ENCODE assay signal across 22 mouse cellular contexts in genomic region chr13:58467097-58467642, GRCm38 (mm10).
DNase-seq lines count a peak whose midpoint lies in the region; ATAC-seq and TF ChIP-seq lines count a peak whose summit lies in the region.
"Had no signal": no experiment of that assay in that cellular context is flagged by ENCODE, and none has a peak within 500 bp of the region (broad histone marks: within the 10 kb centered on the region; RNA-seq: fewer than 3 reads in every experiment).

No protein-coding gene starts in this region.

- WGBS in intestine, embryonic 15.5 days, result 73% methylated on average over 10 of the region's 10 CpGs
- 78% methylated on average over 10 of the region's 10 CpGs for WGBS in intestine, postnatal 0 days
- 76% methylated on average over 10 of the region's 10 CpGs for WGBS in intestine, embryonic 16.5 days
- 72% methylated on average over 10 of the region's 10 CpGs for WGBS in stomach, embryonic 15.5 days
- WGBS in forebrain, embryonic 15.5 days, result 81% methylated on average over 10 of the region's 10 CpGs

- no peak overlapping the region for H3K4me2 ChIP-seq in intestine, embryonic 15.5 days (replicated peaks)
- H3K4me2 ChIP-seq in intestine, postnatal 0 days (replicated peaks; ENCODE audit: low read depth), result no peak overlapping the region
- no peak overlapping the region for H3K4me2 ChIP-seq in intestine, embryonic 16.5 days (ENCODE audit: low read depth, low read length)
- no peak overlapping the region for H3K4me2 ChIP-seq in stomach, embryonic 15.5 days
- no peak overlapping the region for H3K4me2 ChIP-seq in forebrain, embryonic 15.5 days (replicated peaks)
- H3K4me2 ChIP-seq: hindbrain, embryonic 15.5 days; limb, embryonic 15.5 days; lung, embryonic 14.5 days had no signal

- H3K27ac ChIP-seq in intestine, embryonic 15.5 days, result no peak overlapping the region
- no peak overlapping the region for H3K27ac ChIP-seq in intestine, postnatal 0 days (ENCODE audit: low read depth, low read length)
- H3K27ac ChIP-seq in intestine, embryonic 16.5 days (ENCODE audit: low read length), result peak overlapping the region; percentile 23
- H3K27ac ChIP-seq in stomach, embryonic 15.5 days, result peak overlapping the region; percentile 63; the same call in 1 of the 2 replicates
- H3K27ac ChIP-seq in forebrain, embryonic 15.5 days (replicated peaks), result no peak overlapping the region
- H3K27ac ChIP-seq: heart, embryonic 10.5 days; hindbrain, embryonic 15.5 days; left cerebral cortex, adult 2 months; limb, embryonic 15.5 days; liver, embryonic 14.5 days had no signal

- peaks cover 5% of the 10 kb centered on the region; the same call in 1 of the 2 replicates for H3K27me3 ChIP-seq in intestine, embryonic 15.5 days (replicated peaks)
- H3K27me3 ChIP-seq in intestine, postnatal 0 days (replicated peaks; ENCODE audit: control insufficient read depth, insufficient read depth, low read length), result 0 out of 2 replicates have a peak, but pooled peaks cover 13% of the 10 kb centered on the region
- H3K27me3 ChIP-seq in intestine, embryonic 16.5 days (replicated peaks; ENCODE audit: control insufficient read depth, insufficient read depth, low read length), result peaks cover 6% of the 10 kb centered on the region
- H3K27me3 ChIP-seq in stomach, embryonic 15.5 days (replicated peaks), result peaks cover 6% of the 10 kb centered on the region; the same call in 1 of the 2 replicates
- H3K27me3 ChIP-seq in forebrain, embryonic 15.5 days, result no peaks in the 10 kb centered on the region; the same call in 1 of the 2 replicates

- H3K4me3 ChIP-seq in intestine, embryonic 15.5 days (replicated peaks), result no peak overlapping the region
- no peak overlapping the region for H3K4me3 ChIP-seq in intestine, postnatal 0 days (ENCODE audit: low read depth, low read length)
- H3K4me3 ChIP-seq in intestine, embryonic 16.5 days (ENCODE audit: low read length), result no peak overlapping the region
- H3K4me3 ChIP-seq in stomach, embryonic 15.5 days (replicated peaks), result no peak overlapping the region
- H3K4me3 ChIP-seq in forebrain, embryonic 15.5 days, result no peak overlapping the region
- H3K4me3 ChIP-seq: heart, embryonic 10.5 days; hindbrain, embryonic 15.5 days; left cerebral cortex, adult 2 months; limb, embryonic 15.5 days had no signal

- H3K4me1 ChIP-seq in intestine, embryonic 15.5 days (replicated peaks), result 0 out of 2 replicates have a peak, but pooled peaks cover 3% of the 10 kb centered on the region
- 0 out of 2 replicates have a peak, but pooled peaks cover 7% of the 10 kb centered on the region for H3K4me1 ChIP-seq in intestine, postnatal 0 days (replicated peaks; ENCODE audit: control insufficient read depth, insufficient read depth, low read length)
- H3K4me1 ChIP-seq in intestine, embryonic 16.5 days (ENCODE audit: control insufficient read depth, insufficient read depth, low read length), result no peaks in the 10 kb centered on the region
- H3K4me1 ChIP-seq in stomach, embryonic 15.5 days, result peaks cover 2% of the 10 kb centered on the region; the same call in 1 of the 2 replicates
- H3K4me1 ChIP-seq in forebrain, embryonic 15.5 days, result peaks cover 19% of the 10 kb centered on the region
- H3K4me1 ChIP-seq: limb, embryonic 15.5 days had no signal

- no peak overlapping the region for H3K9ac ChIP-seq in intestine, embryonic 15.5 days
- no peak overlapping the region; the same call in 1 of the 2 replicates for H3K9ac ChIP-seq in intestine, postnatal 0 days (ENCODE audit: low read depth, low read length)
- no peak overlapping the region for H3K9ac ChIP-seq in intestine, embryonic 16.5 days (ENCODE audit: low read depth, low read length)
- H3K9ac ChIP-seq in stomach, embryonic 15.5 days, result no peak overlapping the region
- H3K9ac ChIP-seq in forebrain, embryonic 15.5 days (replicated peaks), result no peak overlapping the region
- H3K9ac ChIP-seq: hindbrain, embryonic 15.5 days; limb, embryonic 15.5 days; liver, embryonic 14.5 days; lung, embryonic 14.5 days had no signal

- no peak for TF ChIP-seq CTCF in intestine, postnatal 0 days (IDR thresholded peaks at IDR 0.05; ENCODE audit: low read depth)

- no peaks in the 10 kb centered on the region for H3K9me3 ChIP-seq in intestine, embryonic 15.5 days
- no peaks in the 10 kb centered on the region for H3K9me3 ChIP-seq in intestine, postnatal 0 days (ENCODE audit: control insufficient read depth)
- H3K9me3 ChIP-seq in intestine, embryonic 16.5 days (ENCODE audit: control insufficient read depth, low read length), result no peaks in the 10 kb centered on the region
- H3K9me3 ChIP-seq in stomach, embryonic 15.5 days, result no peaks in the 10 kb centered on the region
- no peaks in the 10 kb centered on the region for H3K9me3 ChIP-seq in forebrain, embryonic 15.5 days
- H3K9me3 ChIP-seq: heart, embryonic 10.5 days; hindbrain, embryonic 15.5 days; limb, embryonic 15.5 days had no signal

- peak; percentile 49; the same call in 1 of the 2 replicates for ATAC-seq in intestine, embryonic 15.5 days
- ATAC-seq in intestine, postnatal 0 days, result no peak
- ATAC-seq in intestine, embryonic 16.5 days, result peak; percentile 64
- ATAC-seq in stomach, embryonic 15.5 days (ENCODE audit: insufficient read depth, low FRiP score, low read depth), result peak; percentile 63; the same call in 1 of the 2 replicates
- no peak for ATAC-seq in forebrain, embryonic 15.5 days (replicated peaks)
- ATAC-seq: forebrain, embryonic 14.5 days; midbrain, embryonic 16.5 days had no signal

- no peaks in the 10 kb centered on the region for H3K36me3 ChIP-seq in intestine, embryonic 15.5 days
- no peaks in the 10 kb centered on the region for H3K36me3 ChIP-seq in intestine, postnatal 0 days (ENCODE audit: control insufficient read depth, insufficient read depth)
- H3K36me3 ChIP-seq in intestine, embryonic 16.5 days (ENCODE audit: control insufficient read depth, insufficient read depth, low read length), result no peaks in the 10 kb centered on the region
- H3K36me3 ChIP-seq in stomach, embryonic 15.5 days, result no peaks in the 10 kb centered on the region
- no peaks in the 10 kb centered on the region for H3K36me3 ChIP-seq in forebrain, embryonic 15.5 days
- H3K36me3 ChIP-seq: heart, embryonic 10.5 days; hindbrain, embryonic 15.5 days; limb, embryonic 15.5 days had no signal

- peak; percentile 96 for DNase-seq in NIH3T3 (ENCODE audit: low read depth)
- DNase-seq in lung, postnatal 4 days, result no peak
- no peak for DNase-seq in cerebellum, adult 9-11 months
- DNase-seq: adrenal gland, postnatal 25 days; cerebellum, adult 9-10 months; layer of hippocampus, adult 9-11 months; left cerebral cortex, postnatal 4 days; lung, embryonic 14.5 days; retina, postnatal 1 day; right cerebral cortex, postnatal 25 days had no signal

Comparison
In these comparisons a context has a peak if more than half of its experiments do, and no peak if none do; other contexts are left out.
1. ATAC-seq: peak in intestine, embryonic 15.5 days (single experiment), intestine, embryonic 16.5 days (single experiment) and stomach, embryonic 15.5 days (single experiment); none in intestine, postnatal 0 days (single experiment) and forebrain, embryonic 15.5 days (single experiment).
2. H3K27ac ChIP-seq: peak in intestine, embryonic 16.5 days (single experiment) and stomach, embryonic 15.5 days (single experiment); none in intestine, embryonic 15.5 days (single experiment), intestine, postnatal 0 days (single experiment) and forebrain, embryonic 15.5 days (single experiment).